Mouse (Mus musculus) stomach, embryonic 16.5 days (tissue): ENCODE measurements around the gene Hoxa11. TPM values are rescaled to one million over a fixed set of nuclear protein-coding genes. Genes with fewer than 3 reads are reported as not detected.

ENCODE experiments used
- ATAC-seq: fragments of 200-750 bp; cut with Nextera tagmentation; 2 replicates; pipeline ENCODE4 v1.8.0; 2017; ENCODE audit warnings: moderate number of reproducible peaks, moderate TSS enrichment; ENCODE audit not compliant: insufficient read depth, low FRiP score
- H3K27ac ChIP-seq: fragments of 300-500 bp; sonication (generic); 2 replicates; pipeline ENCODE4 v1.5.1; 2014; ENCODE audit warnings: low read length
- H3K27me3 ChIP-seq: fragments of 300-500 bp; sonication (generic); 2 replicates; pipeline ENCODE4 v1.6.1; 2014; ENCODE audit warnings: low read length, control low read depth, mixed read lengths; ENCODE audit not compliant: control insufficient read depth, insufficient read depth
- H3K36me3 ChIP-seq: fragments of 300-500 bp; sonication (generic); 2 replicates; pipeline ENCODE4 v1.6.1; 2014; ENCODE audit warnings: low read length; ENCODE audit not compliant: control insufficient read depth, insufficient read depth
- H3K4me1 ChIP-seq: fragments of 300-500 bp; sonication (generic); 2 replicates; pipeline ENCODE4 v1.6.1; 2014; ENCODE audit warnings: low read length, control low read depth, mixed read lengths; ENCODE audit not compliant: control insufficient read depth, insufficient read depth
- H3K4me2 ChIP-seq: fragments of 300-500 bp; sonication (generic); 2 replicates; pipeline ENCODE4 v1.6.1; 2014; ENCODE audit warnings: low read depth, low read length, mixed read lengths
- H3K4me3 ChIP-seq: fragments of 300-500 bp; sonication (generic); replicated peaks from 2 replicates; pipeline ENCODE4 v1.5.1; 2014; ENCODE audit warnings: mild to moderate bottlenecking, low read length
- H3K9ac ChIP-seq: fragments of 300-500 bp; sonication (generic); 2 replicates; pipeline ENCODE4 v1.6.1; 2014; ENCODE audit warnings: low read length
- H3K9me3 ChIP-seq: fragments of 300-500 bp; sonication (generic); replicated peaks from 2 replicates; pipeline ENCODE4 v1.6.1; 2016; ENCODE audit warnings: low read length, control low read depth; ENCODE audit not compliant: control insufficient read depth
- WGBS: fragments of 180-500 bp; shearing (Covaris S2); extraction: QIAGEN DNeasy Blood & Tissue Kit; methylation state at CpG from one replicate; pipeline ENCODE4 v1.1.7; 2014; 5-methylcytosine and 5-hydroxymethylcytosine counted together
- polyA plus RNA-seq: library from polyadenylated mRNA; unstranded; fragments of >200 nt; fragmentation: Nextera tagmentation; extraction: Ambion mirVana; gene quantifications from 2 replicates; pipeline ENCODE4 v1.2.1, GENCODE M21; 2015

Hoxa11 gene
- polyA plus RNA-seq, 1 experiment from 2014 or later = not detected

DNA sequence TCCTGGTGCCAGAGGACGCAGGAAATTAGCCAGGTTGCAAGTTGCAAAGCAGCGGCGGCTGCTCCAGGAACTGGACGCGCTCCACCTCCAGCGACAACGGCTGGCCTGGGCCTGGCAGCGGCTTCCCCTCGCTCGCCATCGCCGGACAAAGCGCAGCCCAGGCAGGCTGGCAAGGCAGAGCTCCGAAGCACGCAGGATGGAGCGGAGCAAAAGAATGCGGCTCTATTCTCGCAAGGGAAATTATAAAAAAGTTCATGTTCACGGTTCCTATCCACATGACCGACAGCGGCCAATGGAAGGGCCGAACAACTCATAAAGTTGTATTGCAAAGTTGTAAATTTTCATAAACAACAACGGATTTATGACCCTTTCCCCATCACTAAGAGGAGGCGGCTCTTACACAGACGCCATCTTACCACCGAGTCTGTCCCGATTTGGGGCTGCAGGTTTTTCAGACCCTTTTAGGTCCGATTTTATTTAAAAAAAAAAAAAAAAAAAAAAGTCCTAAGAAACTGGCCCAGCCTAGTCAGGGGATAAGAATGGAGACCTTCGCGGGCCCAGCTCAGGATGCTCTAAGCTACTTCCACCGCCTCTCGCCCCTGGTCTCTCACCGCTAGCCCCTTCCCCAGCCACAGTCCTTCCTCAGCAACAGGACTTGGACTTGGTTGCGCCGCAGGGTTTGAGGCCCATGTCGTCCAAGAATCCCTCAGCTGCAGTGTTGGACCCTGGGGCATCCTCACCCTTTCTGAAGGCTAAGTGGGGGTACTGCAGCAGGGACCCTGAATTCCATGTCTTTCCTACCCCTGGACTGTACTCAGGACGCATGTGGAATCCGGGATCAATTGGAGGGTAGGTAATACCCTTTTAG is 32.3 kb downstream of the Hoxa11 start, which contains the start of the genes Hoxa3 and Gm28308:
Gene Hoxa3 (minus strand): TSS at position 218 of the 868 bp plus-strand sequence.
Gene Gm28308 (minus strand): TSS at position 221 of the 868 bp plus-strand sequence.
- Histone ChIP-seq H3K27ac (peak within 1 kb of the TSS; percentile 87), H3K9me3 (no peaks in the 10 kb centered on the region), H3K36me3 (no peaks in the 10 kb centered on the region), H3K4me3 (peak within 1 kb of the TSS; percentile 54), H3K4me2 (peak within 1 kb of the TSS; percentile 84), H3K9ac (peak within 1 kb of the TSS; percentile 73), H3K4me1 (peaks cover 4% of the 10 kb centered on the region; the same call in 1 of the 2 replicates), H3K27me3 (peaks cover 79% of the 10 kb centered on the region)
- ATAC-seq = 0 out of 2 replicates have a peak, but pooled peaks have one; percentile 34
- 10% methylated on average over 38 of the region's 38 CpGs for WGBS

DNA sequence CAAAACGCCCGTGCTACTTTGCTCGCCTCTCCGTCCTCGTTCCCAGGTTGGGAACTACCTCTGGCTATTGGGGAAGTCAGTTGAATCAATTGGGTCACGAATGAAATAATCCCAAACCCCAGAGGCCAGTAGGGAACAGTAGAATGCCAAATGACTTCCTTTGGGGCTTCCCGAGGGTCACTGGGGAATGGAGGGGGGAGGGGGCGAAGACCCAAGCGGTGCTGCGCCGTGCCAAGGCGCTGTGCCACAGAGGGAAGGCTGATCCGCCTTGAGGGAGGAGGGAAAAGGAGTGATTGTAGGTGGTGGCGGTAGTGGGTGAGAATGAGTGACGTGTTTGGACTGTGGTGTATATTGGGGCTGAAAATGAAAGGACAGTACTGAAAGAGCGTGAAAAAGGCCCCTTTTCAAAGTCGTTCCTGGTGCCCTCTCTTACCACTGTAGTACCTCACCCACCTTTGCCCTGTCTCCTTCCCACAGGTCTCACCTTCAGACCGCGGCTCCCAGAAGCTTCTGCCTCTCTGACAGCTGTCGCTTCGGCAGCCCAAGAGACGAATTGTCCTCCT is 33.0 kb downstream of the Hoxa11 start:
- no peaks in the 10 kb centered on the region for H3K9me3 ChIP-seq
- peaks cover 76% of the 10 kb centered on the region for H3K27me3 ChIP-seq
- peak overlapping the region; percentile 54 for H3K4me3 ChIP-seq
- WGBS = 8% methylated on average over 22 of the region's 22 CpGs
- ATAC-seq = no peak
- peak overlapping the region; percentile 87 for H3K27ac ChIP-seq
- H3K36me3 ChIP-seq = no peaks in the 10 kb centered on the region
- peak overlapping the region; percentile 84 for H3K4me2 ChIP-seq
- peak overlapping the region; percentile 73 for H3K9ac ChIP-seq
- H3K4me1 ChIP-seq = peaks cover under 1% of the 10 kb centered on the region; the same call in 1 of the 2 replicates

DNA sequence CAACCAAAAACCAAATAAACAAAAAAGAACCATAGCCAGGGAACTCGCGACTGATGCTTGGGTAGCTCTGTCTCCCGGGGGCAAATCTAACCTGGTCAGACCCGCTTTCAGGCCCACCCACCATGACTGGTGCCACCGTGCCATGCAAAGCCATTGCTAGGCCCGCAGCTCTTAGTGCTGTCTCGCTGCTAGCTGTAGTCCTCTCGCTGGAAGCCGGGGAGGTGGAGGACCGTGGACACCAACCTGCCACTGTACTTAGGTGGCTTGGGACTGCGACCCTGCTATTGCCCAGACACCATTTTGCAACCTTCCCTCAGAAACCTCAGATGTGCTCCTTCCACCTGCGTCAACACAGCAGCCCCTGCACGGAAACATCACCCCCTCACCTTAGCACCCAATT is 33.6 kb downstream of the Hoxa11 start:
- Histone ChIP-seq H3K9ac (peak overlapping the region; percentile 73), H3K36me3 (no peaks in the 10 kb centered on the region), H3K4me2 (peak overlapping the region; percentile 84), H3K27ac (peak overlapping the region; percentile 1), H3K9me3 (no peaks in the 10 kb centered on the region), H3K4me1 (no peaks in the 10 kb centered on the region; the same call in 1 of the 2 replicates), H3K27me3 (peaks cover 79% of the 10 kb centered on the region), H3K4me3 (peak overlapping the region; percentile 54)
- no peak for ATAC-seq
- WGBS = 13% methylated on average over 13 of the region's 13 CpGs

DNA sequence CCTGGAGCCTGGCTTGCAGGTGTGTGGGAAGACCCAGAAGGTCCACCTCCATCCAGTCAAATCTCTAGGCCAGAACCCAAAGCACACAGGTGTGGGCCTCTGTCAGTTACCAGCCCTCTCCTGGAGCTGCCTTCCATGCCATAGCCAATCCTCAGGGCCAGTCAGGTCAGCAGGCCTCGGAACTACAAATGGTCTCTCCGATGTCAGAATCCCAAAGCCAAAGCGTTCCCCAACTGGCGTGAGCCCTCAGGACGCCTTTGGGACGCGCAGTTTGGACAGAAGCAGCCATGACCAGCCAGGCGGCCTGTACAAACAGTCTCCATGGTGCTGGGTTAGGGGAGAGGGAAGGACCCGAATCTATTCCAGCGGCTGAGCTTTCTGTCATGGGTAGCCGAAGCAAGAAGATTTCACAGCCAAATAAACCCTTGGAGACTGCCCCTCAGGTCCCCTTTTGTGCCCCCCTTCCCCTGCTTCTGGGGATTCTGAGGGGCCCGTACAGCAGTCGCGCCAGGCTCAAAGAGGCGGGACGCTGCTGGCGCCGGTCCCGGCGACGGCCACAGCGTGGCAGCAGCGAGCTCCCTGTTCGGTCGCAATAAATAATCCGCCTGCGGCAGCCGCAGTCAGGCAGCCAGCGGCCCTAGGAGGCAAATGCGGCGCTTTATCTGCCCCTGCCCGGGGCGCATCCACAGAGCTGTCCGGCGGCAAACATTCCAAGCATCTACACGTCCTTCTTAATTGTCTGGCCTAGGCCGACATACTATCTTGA is 34.3 kb downstream of the Hoxa11 start:
- peak overlapping the region; percentile 54 for H3K4me3 ChIP-seq
- H3K4me1 ChIP-seq = no peaks in the 10 kb centered on the region; the same call in 1 of the 2 replicates
- no peaks in the 10 kb centered on the region for H3K36me3 ChIP-seq
- H3K27ac ChIP-seq = peak overlapping the region; percentile 57
- peak overlapping the region; percentile 73 for H3K9ac ChIP-seq
- no peaks in the 10 kb centered on the region for H3K9me3 ChIP-seq
- peak; percentile 48; the same call in 1 of the 2 replicates for ATAC-seq
- peak overlapping the region; percentile 84 for H3K4me2 ChIP-seq
- WGBS = 2% methylated on average over 37 of the region's 37 CpGs
- peaks cover 79% of the 10 kb centered on the region for H3K27me3 ChIP-seq

DNA sequence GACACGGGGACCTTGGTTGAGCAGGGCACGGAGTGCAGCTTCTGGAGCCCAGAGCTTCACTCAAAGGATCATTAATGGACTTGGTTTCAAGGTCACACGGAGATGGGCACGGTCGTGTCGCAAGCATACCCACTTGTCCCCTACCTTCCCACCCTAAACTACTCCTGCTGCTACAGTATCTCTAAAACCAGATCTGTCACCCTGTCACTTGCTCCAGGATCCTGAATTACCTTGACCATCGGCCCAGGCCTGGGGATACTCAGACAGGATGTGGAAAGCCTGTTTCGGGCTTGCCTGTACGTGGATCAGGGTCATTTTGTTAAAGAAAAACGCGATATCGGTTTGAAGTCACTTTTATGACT is 35.9 kb downstream of the Hoxa11 start:
- H3K4me1 ChIP-seq = peaks cover 2% of the 10 kb centered on the region; the same call in 1 of the 2 replicates
- H3K4me3 ChIP-seq = peak overlapping the region; percentile 46
- peak overlapping the region; percentile 44; the same call in 1 of the 2 replicates for H3K27ac ChIP-seq
- no peak for ATAC-seq
- WGBS = 26% methylated on average over 12 of the region's 12 CpGs
- peaks cover 71% of the 10 kb centered on the region for H3K27me3 ChIP-seq
- H3K9ac ChIP-seq = peak overlapping the region; percentile 70
- H3K36me3 ChIP-seq = no peaks in the 10 kb centered on the region
- H3K9me3 ChIP-seq = no peaks in the 10 kb centered on the region
- peak overlapping the region; percentile 84 for H3K4me2 ChIP-seq

DNA sequence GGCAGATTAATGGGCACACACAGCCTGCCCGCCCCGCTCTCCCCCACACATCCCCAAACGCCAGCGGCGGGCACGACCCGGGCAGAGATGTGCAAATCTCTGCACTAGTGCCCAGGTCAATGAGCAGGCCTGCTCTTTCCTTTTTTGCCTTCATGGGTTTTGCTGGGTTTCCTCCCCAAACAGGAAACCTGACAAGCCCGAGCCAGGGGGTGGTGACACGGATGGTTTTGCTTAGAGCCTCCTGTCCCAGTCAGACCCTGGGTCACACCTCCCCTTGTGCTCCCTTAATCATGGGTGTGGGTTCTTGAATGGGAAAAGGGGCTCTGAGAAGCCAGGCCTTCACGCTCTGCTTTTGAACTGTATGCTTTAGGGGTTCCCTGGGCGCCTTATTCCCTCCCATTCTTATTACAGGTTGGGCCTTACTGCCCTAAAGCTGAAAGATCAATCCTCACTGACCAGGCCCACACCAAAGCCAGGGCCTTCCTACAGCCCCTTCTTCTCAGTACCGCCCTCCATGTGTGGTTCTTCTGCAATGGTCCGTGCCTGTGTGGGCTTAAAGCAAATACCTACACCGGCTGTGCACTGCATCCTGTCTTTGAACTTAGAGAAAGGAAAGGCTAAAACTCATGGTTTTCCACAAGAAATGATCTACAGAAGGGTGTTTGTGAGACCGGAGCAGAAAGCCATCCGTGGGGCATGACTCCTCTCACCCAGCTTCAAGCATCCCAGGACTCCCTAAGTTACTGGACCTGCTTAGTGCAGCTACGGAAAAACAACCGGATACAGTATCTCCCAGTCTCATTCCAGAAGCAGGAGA is 36.5 kb downstream of the Hoxa11 start:
- peaks cover 4% of the 10 kb centered on the region; the same call in 1 of the 2 replicates for H3K4me1 ChIP-seq
- WGBS = 19% methylated on average over 18 of the region's 18 CpGs
- H3K4me2 ChIP-seq = peak overlapping the region; percentile 84
- H3K9ac ChIP-seq = peak overlapping the region; percentile 70
- H3K36me3 ChIP-seq = no peaks in the 10 kb centered on the region
- peak overlapping the region; percentile 46 for H3K4me3 ChIP-seq
- no peaks in the 10 kb centered on the region for H3K9me3 ChIP-seq
- peak overlapping the region; percentile 64 for H3K27ac ChIP-seq
- no peak for ATAC-seq
- H3K27me3 ChIP-seq = peaks cover 65% of the 10 kb centered on the region

DNA sequence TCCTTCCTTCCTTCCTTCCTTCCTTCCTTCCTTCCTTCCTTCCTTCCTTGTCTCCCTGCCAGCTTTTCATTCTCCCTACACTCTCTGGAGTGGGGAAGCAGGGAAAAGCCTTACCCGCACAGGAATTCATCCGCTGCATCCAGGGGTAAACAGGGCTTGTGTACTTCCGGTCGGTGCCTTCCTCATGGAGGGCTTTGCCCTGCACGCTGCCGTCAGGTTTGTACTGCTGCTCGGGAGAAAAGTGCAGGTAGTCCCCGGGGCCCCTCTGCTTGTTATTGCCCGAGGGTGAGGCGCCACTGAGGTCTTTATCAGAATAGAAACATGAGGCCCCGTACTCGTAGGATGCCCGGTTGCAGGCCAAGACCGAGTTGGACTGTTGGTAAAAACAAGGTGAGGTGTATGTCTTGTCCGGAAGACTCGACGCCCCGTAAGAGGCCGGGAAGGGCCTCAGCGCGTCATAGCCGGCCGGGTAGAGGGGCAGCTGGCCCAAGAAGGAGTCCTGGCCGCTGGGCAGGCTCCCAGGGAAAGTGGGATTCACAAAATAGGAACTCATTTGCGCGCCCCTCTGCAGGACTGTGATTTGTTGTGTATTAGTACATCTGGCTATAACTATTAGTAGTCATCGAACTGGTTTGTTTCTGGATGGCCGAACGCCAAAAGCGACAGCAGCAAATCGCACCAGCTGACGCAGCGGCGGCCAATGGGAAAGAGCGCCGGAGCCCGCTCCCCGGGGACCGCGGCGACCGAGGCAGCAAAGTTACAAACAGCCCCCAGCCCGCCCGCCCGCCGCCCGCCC is 37.3 kb downstream of the Hoxa11 start, which contains the start of gene Hoxa6:
Gene Hoxa6 (minus strand): TSS at position 651 of the 796 bp plus-strand sequence.
- Histone ChIP-seq H3K4me1 (peaks cover 4% of the 10 kb centered on the region; the same call in 1 of the 2 replicates), H3K9me3 (no peaks in the 10 kb centered on the region), H3K4me2 (peak within 1 kb of the TSS; percentile 84), H3K9ac (peak within 1 kb of the TSS; percentile 70), H3K4me3 (peak within 1 kb of the TSS; percentile 71), H3K27me3 (peaks cover 58% of the 10 kb centered on the region), H3K36me3 (no peaks in the 10 kb centered on the region), H3K27ac (peak within 1 kb of the TSS; percentile 70)
- WGBS = 4% methylated on average over 47 of the region's 47 CpGs
- ATAC-seq = no peak

DNA sequence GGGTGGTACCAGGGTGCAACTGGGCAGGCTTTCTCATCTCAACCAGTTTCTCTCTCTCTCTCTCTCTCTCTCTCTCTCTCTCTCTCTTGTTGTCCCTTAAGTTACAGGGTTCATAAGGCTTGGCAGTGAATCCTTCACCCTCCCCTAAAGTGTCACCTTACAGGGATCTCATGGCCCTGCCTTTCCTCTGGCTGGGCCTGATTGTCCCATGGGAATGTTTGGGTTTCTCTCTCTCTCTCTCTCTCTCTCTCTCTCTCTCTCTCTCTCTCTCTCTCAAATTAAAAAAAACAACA is 38.0 kb downstream of the Hoxa11 start:
- Histone ChIP-seq H3K4me1 (peaks cover 4% of the 10 kb centered on the region; the same call in 1 of the 2 replicates), H3K4me3 (peak overlapping the region; percentile 71), H3K9me3 (no peaks in the 10 kb centered on the region), H3K9ac (peak overlapping the region; percentile 43), H3K27me3 (peaks cover 53% of the 10 kb centered on the region), H3K27ac (peak overlapping the region; percentile 70), H3K36me3 (no peaks in the 10 kb centered on the region), H3K4me2 (peak overlapping the region; percentile 84)
- no peak for ATAC-seq
